Mouse (Mus musculus): Measurements from ENCODE around the gene Gm20388. TPM values are rescaled to one million over a fixed set of nuclear protein-coding genes. Genes with fewer than 3 reads are reported as not detected.
A peak's percentile ranks its signal among the peaks of the same experiment; 100 is the strongest.
"Not testable (repeated sequence)": the region's sequence is repeated elsewhere in the genome, so short reads cannot be mapped to it uniquely, and the experiment has no call there.

The Gm20388 gene
- polyA plus RNA-seq, 1 experiment from 2014 or later: not detected

GRCm38 (mm10) chr8:120366840-120367239, 456.2 kb downstream of the Gm20388 start:
- H3K4me1 ChIP-seq (replicated peaks): peaks cover 75% of the 10 kb centered on the region
- no peak overlapping the region for H3K4me2 ChIP-seq
- 87% methylated on average over 6 of the region's 6 CpGs for WGBS
- 0 out of 2 replicates have a peak, but pooled peaks cover 5% of the 10 kb centered on the region for H3K27me3 ChIP-seq
- no peaks in the 10 kb centered on the region for H3K9me3 ChIP-seq (replicated peaks)
- no peak overlapping the region for H3K27ac ChIP-seq
- no peaks in the 10 kb centered on the region for H3K36me3 ChIP-seq
- H3K9ac ChIP-seq: no peak overlapping the region
- no peak overlapping the region for H3K4me3 ChIP-seq
- no peak for ATAC-seq (replicated peaks; ENCODE audit: insufficient number of reproducible peaks, insufficient read depth, low FRiP score, low read depth)

DNA sequence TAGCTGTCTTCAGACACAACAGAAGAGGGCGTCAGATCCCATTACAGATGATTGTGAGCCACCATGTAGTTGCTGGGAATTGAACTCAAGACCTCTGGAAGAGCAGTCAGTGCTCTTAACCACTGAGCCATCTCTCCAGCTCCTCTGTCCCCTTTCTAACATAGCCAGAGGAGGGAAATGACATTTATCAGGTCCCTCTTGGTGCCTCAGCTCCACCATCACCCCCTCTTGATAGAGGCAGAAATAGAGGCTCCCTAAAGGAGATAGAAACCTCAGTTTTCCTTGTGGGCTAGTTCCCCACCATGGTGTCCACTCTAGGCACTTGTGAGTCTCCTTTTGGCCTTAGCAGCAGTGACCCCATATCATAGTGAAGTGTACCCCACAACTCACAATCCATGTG, 457.6 kb downstream of the Gm20388 start:
- not testable (repeated sequence) for ATAC-seq (replicated peaks; ENCODE audit: insufficient number of reproducible peaks, insufficient read depth, low FRiP score, low read depth); H3K27me3 ChIP-seq; H3K4me2 ChIP-seq; H3K9me3 ChIP-seq (replicated peaks); H3K4me3 ChIP-seq; H3K36me3 ChIP-seq
- 71% methylated on average over 1 of the region's 1 CpGs for WGBS
- H3K4me1 ChIP-seq (replicated peaks): peaks cover 88% of the 10 kb centered on the region
- H3K27ac ChIP-seq: peak overlapping the region; percentile 88
- peak overlapping the region; percentile 10; the same call in 1 of the 2 replicates for H3K9ac ChIP-seq

- H3K27me3 ChIP-seq: 0 out of 2 replicates have a peak, but pooled peaks cover 5% of the 10 kb centered on the region
- ATAC-seq (replicated peaks; ENCODE audit: insufficient number of reproducible peaks, insufficient read depth, low FRiP score, low read depth): peak; percentile 77
- H3K4me1 ChIP-seq (replicated peaks): peaks cover 88% of the 10 kb centered on the region
- peak overlapping the region; percentile 49 for H3K4me2 ChIP-seq
- peak overlapping the region; percentile 10; the same call in 1 of the 2 replicates for H3K9ac ChIP-seq
- whole genome bisulfite sequencing: 18% methylated on average over 11 of the region's 11 CpGs
- no peak overlapping the region; the same call in 1 of the 2 replicates for H3K4me3 ChIP-seq
- peak overlapping the region; percentile 88 for H3K27ac ChIP-seq
- H3K9me3 ChIP-seq (replicated peaks): no peaks in the 10 kb centered on the region
- H3K36me3 ChIP-seq: no peaks in the 10 kb centered on the region
Observed at GRCm38 (mm10) chr8:120368814-120369649, 458.4 kb downstream of the Gm20388 start.

GRCm38 (mm10) chr8:120369956-120370355, 459.3 kb downstream of the Gm20388 start:
- 0 out of 2 replicates have a peak overlapping the region, but pooled peaks have one; percentile 22 for H3K9ac ChIP-seq

GRCm38 (mm10) chr8:120370461-120370860, 459.8 kb downstream of the Gm20388 start:
- H3K9ac ChIP-seq: 0 out of 2 replicates have a peak overlapping the region, but pooled peaks have one; percentile 22
- H3K27me3 ChIP-seq: 0 out of 2 replicates have a peak, but pooled peaks cover 5% of the 10 kb centered on the region
- H3K36me3 ChIP-seq: no peaks in the 10 kb centered on the region
- no peak overlapping the region for H3K4me2 ChIP-seq
- no peak overlapping the region for H3K4me3 ChIP-seq
- H3K4me1 ChIP-seq (replicated peaks): peaks cover 88% of the 10 kb centered on the region
- no peak for ATAC-seq (replicated peaks; ENCODE audit: insufficient number of reproducible peaks, insufficient read depth, low FRiP score, low read depth)
- 62% methylated on average over 4 of the region's 4 CpGs for WGBS
- no peaks in the 10 kb centered on the region for H3K9me3 ChIP-seq (replicated peaks)
- H3K27ac ChIP-seq: peak overlapping the region; percentile 88

More at GRCm38 (mm10) chr8:120369956-120370355, 459.3 kb downstream of the Gm20388 start:
- Histone ChIP-seq H3K9me3 (replicated peaks) (no peaks in the 10 kb centered on the region), H3K4me1 (replicated peaks) (peaks cover 88% of the 10 kb centered on the region), H3K36me3 (no peaks in the 10 kb centered on the region), H3K4me3 (no peak overlapping the region), H3K27me3 (0 out of 2 replicates have a peak, but pooled peaks cover 5% of the 10 kb centered on the region), H3K4me2 (no peak overlapping the region; the same call in 1 of the 2 replicates), H3K27ac (peak overlapping the region; percentile 88)
- 32% methylated on average over 7 of the region's 7 CpGs for WGBS
- ATAC-seq (replicated peaks; ENCODE audit: insufficient number of reproducible peaks, insufficient read depth, low FRiP score, low read depth): no peak

DNA sequence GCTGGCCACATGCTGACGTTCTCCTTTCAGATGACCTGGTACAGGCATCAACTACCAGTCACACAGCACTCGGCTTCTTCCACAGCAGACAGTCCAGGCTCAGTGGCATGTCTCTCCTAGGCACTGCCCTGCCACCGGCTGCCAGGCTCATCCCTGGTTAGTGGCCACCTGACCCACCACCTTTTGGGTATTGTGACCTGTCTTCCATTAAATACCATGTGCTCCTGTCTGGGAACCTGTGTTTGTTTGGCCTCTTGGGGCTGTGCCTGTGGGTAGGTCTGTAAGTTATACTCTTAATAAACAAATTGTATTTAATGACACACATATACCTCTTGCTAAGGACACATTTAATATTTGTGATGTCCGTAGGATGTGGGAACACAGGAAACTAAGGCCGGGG, 460.5 kb downstream of the Gm20388 start:
- no peak for ATAC-seq (replicated peaks; ENCODE audit: insufficient number of reproducible peaks, insufficient read depth, low FRiP score, low read depth)
- Histone ChIP-seq H3K4me3 (no peak overlapping the region), H3K4me1 (replicated peaks) (peaks cover 87% of the 10 kb centered on the region), H3K36me3 (no peaks in the 10 kb centered on the region), H3K4me2 (0 out of 2 replicates have a peak overlapping the region, but pooled peaks have one; percentile 18), H3K27ac (peak overlapping the region; percentile 88), H3K9me3 (replicated peaks) (no peaks in the 10 kb centered on the region), H3K27me3 (0 out of 2 replicates have a peak, but pooled peaks cover 2% of the 10 kb centered on the region), H3K9ac (no peak overlapping the region)
- 53% methylated on average over 5 of the region's 5 CpGs for WGBS

DNA sequence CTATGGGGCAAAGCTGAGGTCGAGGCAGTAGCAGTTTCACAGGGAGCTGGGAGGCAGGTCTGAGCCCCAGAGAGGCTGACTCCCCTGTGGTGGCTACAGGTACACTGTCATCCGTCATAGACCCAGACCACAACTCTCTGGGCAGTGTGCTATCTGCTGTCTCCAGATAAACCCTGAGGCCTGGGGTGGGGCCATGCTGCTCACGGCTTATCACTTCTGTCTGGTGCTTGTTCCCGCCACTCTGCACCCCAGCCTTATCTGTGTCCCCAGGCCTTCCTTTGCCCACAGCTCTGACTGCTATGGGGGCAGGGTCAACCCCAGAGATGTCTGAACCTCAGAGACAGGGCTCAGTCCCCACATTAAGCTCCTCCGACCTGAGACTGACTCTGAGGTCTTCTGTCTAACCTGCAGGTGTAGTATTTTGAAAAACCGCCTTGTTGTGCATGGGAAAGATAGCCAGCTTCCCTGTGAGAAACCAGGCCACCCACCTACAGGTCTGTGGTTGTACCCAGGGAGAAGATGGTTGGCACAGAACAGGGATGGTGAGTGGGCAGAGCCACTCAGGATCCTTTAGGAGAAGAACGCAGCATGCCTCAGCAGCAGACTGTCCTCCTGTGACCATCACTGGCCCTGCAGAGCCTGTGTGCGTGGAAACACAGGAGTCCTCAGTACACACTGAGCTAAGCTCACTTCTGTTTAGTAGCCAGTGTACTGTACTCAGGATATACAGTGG, 461.2 kb downstream of the Gm20388 start:
- H3K27ac ChIP-seq: peak overlapping the region; percentile 88
- WGBS: 26% methylated on average over 8 of the region's 8 CpGs
- peaks cover 91% of the 10 kb centered on the region for H3K4me1 ChIP-seq (replicated peaks)
- no peak overlapping the region; the same call in 1 of the 2 replicates for H3K9ac ChIP-seq
- peak; percentile 53 for ATAC-seq (replicated peaks; ENCODE audit: insufficient number of reproducible peaks, insufficient read depth, low FRiP score, low read depth)
- no peaks in the 10 kb centered on the region for H3K36me3 ChIP-seq
- H3K4me2 ChIP-seq: peak overlapping the region; percentile 18
- H3K27me3 ChIP-seq: no peaks in the 10 kb centered on the region
- H3K9me3 ChIP-seq (replicated peaks): no peaks in the 10 kb centered on the region
- no peak overlapping the region for H3K4me3 ChIP-seq

DNA sequence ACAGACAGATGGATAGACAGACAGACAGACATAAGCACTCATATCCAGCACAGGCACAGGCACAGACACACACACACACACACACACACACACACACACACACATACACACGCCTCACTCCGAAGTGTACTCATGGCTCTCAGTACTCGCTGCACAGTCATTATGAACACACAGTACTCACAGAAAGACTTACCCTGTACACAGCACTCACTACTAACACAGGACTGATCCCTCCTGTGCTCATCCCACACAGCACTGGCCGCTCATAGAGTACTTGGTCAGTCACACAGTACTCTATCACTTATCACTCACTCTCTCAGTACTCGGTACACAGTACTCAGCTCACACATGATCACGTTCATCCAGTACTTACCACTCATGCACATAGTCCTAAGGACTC, 462.0 kb downstream of the Gm20388 start:
- H3K9ac ChIP-seq: no peak overlapping the region
- no peaks in the 10 kb centered on the region for H3K36me3 ChIP-seq
- no peaks in the 10 kb centered on the region for H3K9me3 ChIP-seq (replicated peaks)
- no peak overlapping the region for H3K4me3 ChIP-seq
- H3K27ac ChIP-seq: peak overlapping the region; percentile 88; the same call in 1 of the 2 replicates
- WGBS: 89% methylated on average over 6 of the region's 6 CpGs
- ATAC-seq (replicated peaks; ENCODE audit: insufficient number of reproducible peaks, insufficient read depth, low FRiP score, low read depth): no peak
- H3K4me1 ChIP-seq (replicated peaks): peaks cover 95% of the 10 kb centered on the region
- no peak overlapping the region for H3K4me2 ChIP-seq
- no peaks in the 10 kb centered on the region for H3K27me3 ChIP-seq

DNA sequence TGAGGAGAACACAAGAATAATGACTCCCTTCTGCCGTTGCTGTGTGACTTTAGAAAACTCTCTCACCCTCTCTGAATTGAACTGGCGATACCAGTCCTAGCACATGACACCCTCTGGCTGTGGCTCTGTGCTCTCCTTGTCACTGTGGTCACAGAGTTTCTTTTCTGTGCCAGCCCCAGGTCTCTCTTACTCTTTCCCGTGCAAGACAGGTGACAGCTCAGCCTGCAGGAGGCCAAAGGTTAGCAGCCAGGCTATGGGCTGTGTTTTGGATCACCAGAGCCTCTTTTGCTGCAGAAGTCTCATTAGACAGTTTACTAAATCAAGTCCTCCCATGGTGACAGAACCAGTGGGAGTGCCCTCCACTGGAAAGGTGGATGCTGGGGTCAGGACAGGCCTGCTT, 463.0 kb downstream of the Gm20388 start:
- peak overlapping the region; percentile 28; the same call in 1 of the 2 replicates for H3K27ac ChIP-seq
- no peaks in the 10 kb centered on the region for H3K27me3 ChIP-seq
- H3K4me2 ChIP-seq: no peak overlapping the region
- no peak overlapping the region for H3K4me3 ChIP-seq
- H3K36me3 ChIP-seq: no peaks in the 10 kb centered on the region
- peaks cover 98% of the 10 kb centered on the region for H3K4me1 ChIP-seq (replicated peaks)
- WGBS: 63% methylated on average over 3 of the region's 3 CpGs
- H3K9me3 ChIP-seq (replicated peaks): no peaks in the 10 kb centered on the region
- no peak overlapping the region for H3K9ac ChIP-seq
- no peak for ATAC-seq (replicated peaks; ENCODE audit: insufficient number of reproducible peaks, insufficient read depth, low FRiP score, low read depth)

- Histone ChIP-seq H3K4me2 (no peak overlapping the region), H3K4me1 (replicated peaks) (peaks cover 98% of the 10 kb centered on the region), H3K9ac (peak overlapping the region; percentile 20; the same call in 1 of the 2 replicates), H3K4me3 (no peak overlapping the region), H3K27ac (peak overlapping the region; percentile 28; the same call in 1 of the 2 replicates), H3K9me3 (replicated peaks) (no peaks in the 10 kb centered on the region), H3K36me3 (no peaks in the 10 kb centered on the region), H3K27me3 (no peaks in the 10 kb centered on the region)
- 72% methylated on average over 1 of the region's 1 CpGs for WGBS
- no peak for ATAC-seq (replicated peaks; ENCODE audit: insufficient number of reproducible peaks, insufficient read depth, low FRiP score, low read depth)
Observed at GRCm38 (mm10) chr8:120374070-120374469, 463.4 kb downstream of the Gm20388 start.

GRCm38 (mm10) chr8:120374514-120374913, 463.9 kb downstream of the Gm20388 start:
- Histone ChIP-seq H3K9me3 (replicated peaks) (no peaks in the 10 kb centered on the region), H3K36me3 (no peaks in the 10 kb centered on the region), H3K4me2 (no peak overlapping the region), H3K27ac (peak overlapping the region; percentile 28; the same call in 1 of the 2 replicates), H3K4me3 (no peak overlapping the region), H3K27me3 (no peaks in the 10 kb centered on the region), H3K4me1 (replicated peaks) (peaks cover 97% of the 10 kb centered on the region), H3K9ac (no peak overlapping the region; the same call in 1 of the 2 replicates)
- no peak for ATAC-seq (replicated peaks; ENCODE audit: insufficient number of reproducible peaks, insufficient read depth, low FRiP score, low read depth)
- WGBS: 50% methylated on average over 9 of the region's 9 CpGs
